Mouse (Mus musculus): ENCODE measurements around the gene Arfgef3. TPM values are rescaled to one million over a fixed set of nuclear protein-coding genes. Genes with fewer than 3 reads are reported as not detected.

The Arfgef3 gene
- total RNA-seq, 2 experiments from 2014 or later, result 104 to 105 TPM

Other genes with a start within 250 kb of the Arfgef3 start
- 1 to 10 TPM; 2.8 to 3.8 TPM for gene Hebp2, start 197.9 kb downstream of the Arfgef3 start, total RNA-seq (2021)
- not detected for gene Gm4922, start 42.8 kb upstream of the Arfgef3 start, total RNA-seq (2021)
- 1 to 10 TPM; 4.4 to 5.3 TPM for gene Perp, start 101.1 kb upstream of the Arfgef3 start, total RNA-seq (2021)